Mouse (Mus musculus): ENCODE measurements around the gene H2al1j. TPM values are rescaled to one million over a fixed set of nuclear protein-coding genes. Genes with fewer than 3 reads are reported as not detected.

The H2al1j gene
- total RNA-seq, 1 experiment from 2014 or later: not detected

Other genes starting within 250 kb of the H2al1j start
- gene H2al1a, start 28.6 kb upstream of the H2al1j start, total RNA-seq (2017): not detected in 2 replicates
- not detected in 2 replicates for gene H2al1b, start 25.4 kb upstream of the H2al1j start, total RNA-seq (2017)
- not detected in 2 replicates for gene H2al1c, start 22.2 kb upstream of the H2al1j start, total RNA-seq (2017)
- not detected in 2 replicates for gene H2al1d, start 19.0 kb upstream of the H2al1j start, total RNA-seq (2017)
- gene H2al1e, start 15.9 kb upstream of the H2al1j start, total RNA-seq (2017): not detected in 2 replicates
- gene H2al1f, start 12.7 kb upstream of the H2al1j start, total RNA-seq (2017): not detected in 2 replicates
- not detected in 2 replicates for gene H2al1g, start 9.6 kb upstream of the H2al1j start, total RNA-seq (2017)
- gene H2al1h, start 6.3 kb upstream of the H2al1j start, total RNA-seq (2017): not detected in 2 replicates
- gene H2al1i, start 3.2 kb upstream of the H2al1j start, total RNA-seq (2017): not detected in 2 replicates

Measured in neutrophil, adult 5-6 weeks (primary cell).